Mouse (Mus musculus) layer of hippocampus, adult 18-20 months (tissue): ENCODE measurements around the gene Nptxr. TPM values are rescaled to one million over a fixed set of nuclear protein-coding genes. Genes with fewer than 3 reads are reported as not detected.
A peak's percentile ranks its signal among the peaks of the same experiment; 100 is the strongest.

Source experiments
- DNase-seq, 2 experiments: peaks; one replicate each; pipeline ENCODE4 v3.0.0; 2022; ENCODE audit warnings: low spot score in 2 of 2
- total RNA-seq, 2 experiments: library from RNA; stranded (reverse); gene quantifications; 2 replicates each; pipeline ENCODE4 v1.2.3; 2021

The Nptxr gene
- total RNA-seq, 2 experiments from 2014 or later, result 714 to 740 TPM

GRCm38 (mm10) chr15:79792455-79792854 is 12.1 kb downstream of the Nptxr start:
- DNase-seq, result peak in 1 of 2 experiments; percentile 18

- DNase-seq, result no peak
Observed at GRCm38 (mm10) chr15:79791502-79791901, 13.1 kb downstream of the Nptxr start.

GRCm38 (mm10) chr15:79790905-79791304 is 13.7 kb downstream of the Nptxr start:
- no peak for DNase-seq

GRCm38 (mm10) chr15:79790111-79790510 is 14.5 kb downstream of the Nptxr start:
- no peak for DNase-seq

GRCm38 (mm10) chr15:79787815-79788214 is 16.8 kb downstream of the Nptxr start:
- DNase-seq, result no peak

- DNase-seq, result no peak
Observed at GRCm38 (mm10) chr15:79785056-79785455, 19.5 kb downstream of the Nptxr start.

- no peak for DNase-seq
Observed at GRCm38 (mm10) chr15:79777749-79778148, 26.8 kb downstream of the Nptxr start, which contains the start of gene Dnal4. Dnal4 (minus strand) TSS chr15:79777849.

- DNase-seq, result no peak
Observed at GRCm38 (mm10) chr15:79775662-79776061, 28.9 kb downstream of the Nptxr start.

GRCm38 (mm10) chr15:79774117-79775027 is 30.2 kb downstream of the Nptxr start:
- DNase-seq, result peak; percentile 94 to 98

GRCm38 (mm10) chr15:79770629-79771240 is 33.8 kb downstream of the Nptxr start:
- DNase-seq, result peak in 1 of 2 experiments; percentile 63

GRCm38 (mm10) chr15:79768302-79768701 is 36.3 kb downstream of the Nptxr start:
- no peak for DNase-seq

- DNase-seq, result no peak
Observed at GRCm38 (mm10) chr15:79767327-79767961, 37.1 kb downstream of the Nptxr start.

- DNase-seq, result peak in 1 of 2 experiments; percentile 77
Observed at GRCm38 (mm10) chr15:79766586-79767071, 37.9 kb downstream of the Nptxr start.

- DNase-seq, result no peak
Observed at GRCm38 (mm10) chr15:79766168-79766567, 38.4 kb downstream of the Nptxr start.

- DNase-seq, result no peak
Observed at GRCm38 (mm10) chr15:79765361-79765760, 39.2 kb downstream of the Nptxr start.

GRCm38 (mm10) chr15:79764539-79765267 is 39.9 kb downstream of the Nptxr start:
- DNase-seq, result peak; percentile 75 to 79

- no peak for DNase-seq
Observed at GRCm38 (mm10) chr15:79763601-79764246, 40.8 kb downstream of the Nptxr start.

- DNase-seq, result no peak
Observed at GRCm38 (mm10) chr15:79763001-79763400, 41.6 kb downstream of the Nptxr start.

- peak in 1 of 2 experiments; percentile 59 for DNase-seq
Observed at GRCm38 (mm10) chr15:79760956-79761355, 43.6 kb downstream of the Nptxr start.

GRCm38 (mm10) chr15:79757118-79757517 is 47.4 kb downstream of the Nptxr start:
- no peak for DNase-seq
